Mouse (Mus musculus): ENCODE data around the gene Sars2. TPM values are rescaled to one million over a fixed set of nuclear protein-coding genes. Genes with fewer than 3 reads are reported as not detected.

The Sars2 gene
- total RNA-seq, 2 experiments from 2014 or later: 13.5 to 15.6 TPM

DNA sequence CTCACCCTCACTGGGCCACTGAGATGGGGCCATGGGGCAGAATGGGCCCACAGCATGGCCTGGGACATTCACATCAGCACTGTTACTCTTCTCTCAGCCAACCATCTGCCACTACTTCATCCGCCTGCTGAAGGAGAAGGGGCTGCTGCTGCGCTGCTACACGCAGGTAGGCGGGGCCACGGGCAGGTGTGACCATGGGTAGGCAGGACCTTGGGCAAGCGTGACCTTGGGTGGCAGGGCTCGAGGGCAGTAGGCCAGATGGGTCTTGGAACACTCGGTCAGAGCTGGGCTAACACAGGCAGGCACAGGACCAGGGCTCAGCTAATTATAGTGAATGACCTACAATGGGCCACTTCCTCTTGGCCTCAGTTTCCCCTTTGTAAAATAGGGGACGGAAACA is 37.0 kb downstream of the Sars2 start:
- DNase-seq: no peak

DNA sequence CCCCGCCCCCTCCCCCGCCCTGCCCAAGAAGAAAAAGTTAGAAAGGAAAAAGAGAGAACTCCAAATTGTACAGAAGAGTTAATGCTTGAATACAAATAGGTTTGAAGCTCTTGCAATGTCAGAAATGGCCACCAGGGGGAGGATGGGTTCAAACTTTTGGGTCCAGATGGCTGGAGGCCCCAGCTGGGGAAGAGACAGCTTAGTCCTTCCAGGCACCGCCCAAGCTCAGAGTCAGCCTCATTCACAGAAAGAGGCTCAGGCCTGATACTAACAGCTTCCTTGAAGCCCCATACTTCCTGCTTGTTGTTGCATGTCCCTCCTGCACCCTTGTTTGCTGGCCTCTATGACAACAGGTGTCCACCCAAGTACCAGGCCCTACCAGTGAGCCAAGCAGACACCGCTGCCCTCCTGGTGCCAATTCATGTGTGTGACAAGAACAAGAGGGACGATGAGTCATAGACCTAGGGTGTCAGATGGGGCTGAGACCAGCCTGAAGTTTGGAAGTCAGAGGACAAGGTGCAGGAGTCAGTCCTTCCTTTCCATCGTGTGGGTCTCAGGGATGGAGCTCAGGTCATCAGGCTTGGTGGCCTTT is 38.4 kb downstream of the Sars2 start:
- DNase-seq: peak; percentile 81

DNA sequence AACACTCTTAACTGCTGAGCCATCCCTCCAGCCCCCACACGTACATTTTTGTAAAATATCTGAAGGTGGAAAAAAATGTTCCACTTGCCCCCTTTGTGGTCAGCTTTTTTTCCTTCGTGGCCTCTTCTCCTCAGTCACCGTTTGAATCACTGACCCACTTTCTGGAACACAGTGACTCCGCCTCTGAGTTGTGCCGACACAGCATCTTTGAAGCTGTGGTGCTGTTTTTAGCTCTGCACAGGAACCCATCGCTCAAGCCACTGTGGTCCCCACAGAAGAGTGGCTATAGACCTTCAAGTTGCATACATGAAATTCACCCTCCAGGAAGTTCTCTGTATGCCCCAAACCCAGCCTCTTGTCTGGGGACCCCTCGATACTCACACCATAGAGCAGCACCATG is 39.1 kb downstream of the Sars2 start:
- no peak for DNase-seq

DNA sequence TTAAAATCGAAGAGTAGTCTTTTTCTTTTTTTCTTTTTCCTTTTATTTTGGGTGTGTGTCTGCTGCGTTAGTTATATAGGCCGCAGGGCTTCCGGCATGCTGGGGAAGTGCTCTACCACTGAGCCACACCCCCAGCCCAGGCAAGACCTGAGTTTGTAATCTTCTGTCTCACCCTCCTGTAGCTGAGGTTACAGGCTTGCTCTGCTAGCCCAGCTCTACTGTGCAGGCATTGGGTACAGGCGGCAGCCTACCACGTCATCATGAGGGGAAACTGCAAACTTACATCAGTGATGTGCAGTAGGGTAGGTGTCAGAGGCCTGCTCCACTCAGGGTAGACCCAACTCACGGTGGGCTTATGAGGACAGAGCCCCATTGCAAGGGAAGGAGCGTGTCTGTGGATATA is 39.5 kb downstream of the Sars2 start:
- no peak for DNase-seq

DNA sequence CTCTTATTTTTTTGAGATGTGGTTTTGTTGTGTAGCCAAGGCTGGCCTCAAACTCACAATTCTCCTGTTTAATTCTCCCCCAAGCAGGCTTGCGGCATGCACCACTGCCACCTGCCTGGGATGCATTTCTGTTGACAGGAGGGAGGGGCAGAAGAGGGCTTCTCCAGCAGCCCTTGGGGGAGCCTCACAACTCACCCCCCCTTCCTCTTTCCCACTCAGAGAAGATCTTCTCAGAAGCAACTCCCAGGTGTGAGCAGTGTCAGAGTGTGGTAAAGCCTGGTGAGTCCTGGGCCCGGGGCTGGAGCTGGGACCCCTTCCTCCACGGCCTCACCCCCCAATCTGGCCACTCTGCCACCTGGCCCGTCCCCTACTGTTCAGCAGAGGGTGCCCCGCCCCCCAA is 43.4 kb downstream of the Sars2 start:
- no peak for DNase-seq

DNA sequence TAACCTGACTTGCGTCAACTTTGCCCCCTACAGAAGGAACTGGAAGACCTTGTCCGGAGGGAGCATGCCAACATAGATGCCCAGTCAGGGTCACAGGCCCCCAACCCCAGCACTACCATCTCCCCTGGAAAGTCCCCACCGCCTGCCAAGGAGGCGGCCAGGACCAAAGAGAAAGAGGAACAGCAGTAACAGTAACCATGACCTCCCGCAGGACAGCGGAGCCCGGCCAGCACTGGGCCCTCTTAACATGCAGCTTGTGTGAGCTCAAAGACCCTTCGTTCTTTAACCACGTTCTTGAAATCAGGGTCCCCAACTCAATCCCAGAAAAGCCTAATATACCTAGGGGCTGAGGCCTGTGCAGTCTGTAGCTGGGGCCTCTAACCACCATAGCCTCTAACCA is 46.1 kb downstream of the Sars2 start:
- no peak for DNase-seq

DNA sequence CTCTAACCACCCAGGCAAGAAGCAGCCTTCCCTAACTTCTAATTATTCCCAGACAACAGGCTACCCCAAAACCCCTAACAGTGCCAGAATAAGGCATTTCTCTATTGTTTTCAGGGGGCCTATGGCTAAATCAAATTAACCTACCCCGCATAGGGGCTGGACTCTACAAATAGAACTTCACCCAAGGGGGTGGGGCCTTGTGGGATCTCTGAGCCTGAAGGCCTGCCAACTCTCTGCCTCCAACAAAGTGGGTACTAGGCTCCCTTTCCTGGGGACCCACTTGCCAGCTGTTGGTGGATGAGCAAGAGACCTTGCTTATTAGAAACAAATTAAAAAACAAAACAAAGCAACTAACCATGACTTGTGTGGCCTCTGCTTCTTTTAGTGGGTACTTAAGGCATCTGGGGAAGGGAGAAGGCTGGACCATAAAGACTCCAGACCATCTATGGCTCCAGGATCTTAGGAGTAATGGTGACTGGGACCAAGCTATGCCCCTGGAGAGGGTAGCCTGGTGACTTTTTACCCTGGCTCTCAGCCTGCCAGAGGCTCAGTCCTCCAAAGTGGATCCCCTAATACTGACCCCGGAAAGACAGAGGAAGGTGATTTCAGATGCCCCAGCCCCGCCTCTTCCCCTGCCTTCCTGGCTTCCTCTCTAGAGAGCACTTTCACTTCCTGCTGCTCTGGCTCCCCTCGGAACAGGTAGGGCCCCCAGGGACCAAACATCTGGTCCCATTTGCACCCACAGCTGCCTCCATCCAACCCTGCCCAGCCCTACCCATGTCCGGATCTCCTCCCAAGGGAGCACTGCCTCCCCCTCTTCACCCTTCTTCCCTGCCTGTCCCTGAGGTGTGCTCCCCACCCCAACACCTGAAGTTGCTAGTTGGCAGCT is 46.8 kb downstream of the Sars2 start, which contains the start of gene Rinl:
Gene Rinl, plus strand, starts transcription at position 663 of the 889 bp plus-strand sequence.
- DNase-seq: no peak

DNA sequence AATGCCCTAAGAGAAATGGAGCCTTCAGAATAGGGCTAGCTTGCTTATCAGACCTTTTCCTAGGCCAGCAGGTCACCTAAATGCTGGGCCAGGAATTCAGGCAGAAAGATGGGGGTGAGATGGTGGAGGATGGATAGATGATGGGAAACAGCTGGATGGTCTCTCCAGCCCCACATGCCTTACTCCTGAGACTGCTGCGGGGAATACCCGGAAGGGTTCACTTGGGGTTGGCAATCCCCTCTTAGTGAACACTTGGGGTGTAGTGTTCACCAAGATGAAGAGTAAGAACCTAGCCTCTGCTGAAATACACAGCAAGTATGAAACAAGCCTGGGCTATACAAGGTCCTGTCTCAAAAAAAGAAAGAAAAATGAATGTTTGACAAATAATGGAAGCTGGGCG is 47.4 kb downstream of the Sars2 start:
- no peak for DNase-seq

DNA sequence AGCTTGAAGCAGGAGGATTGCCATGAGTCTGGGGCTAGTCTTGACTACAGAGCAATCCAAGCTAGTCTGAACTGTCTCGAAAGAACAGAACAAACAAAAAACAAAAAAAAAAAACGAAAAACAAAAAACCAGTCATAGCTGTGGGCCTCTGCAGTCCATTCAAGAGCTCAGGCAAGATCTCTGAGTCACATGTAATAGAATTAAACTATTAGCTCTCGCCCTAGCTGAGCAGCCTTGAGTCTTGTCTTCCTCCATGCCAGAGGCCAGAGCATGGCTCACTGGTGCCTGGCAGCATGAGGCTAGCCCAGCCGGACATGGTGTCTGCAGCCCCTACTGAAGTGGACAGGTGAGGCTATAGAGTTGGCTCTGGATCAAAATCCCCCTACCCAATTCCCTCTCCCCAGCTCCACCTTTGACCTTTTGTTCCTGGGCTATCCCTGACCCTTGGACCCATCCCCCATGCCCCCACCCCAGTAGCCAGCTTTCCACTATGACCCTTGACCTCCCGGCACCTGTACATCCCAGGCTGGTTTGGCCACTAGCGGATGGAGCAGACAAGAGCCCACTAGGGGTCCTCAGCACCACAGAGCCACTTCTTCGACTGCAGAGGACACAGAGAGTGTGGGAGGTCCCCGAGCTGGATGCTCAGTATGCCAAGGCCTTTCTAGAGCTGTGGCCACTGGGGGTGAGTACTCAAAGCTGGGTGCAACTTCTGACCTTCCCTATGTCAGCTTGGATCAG is 48.4 kb downstream of the Sars2 start:
- no peak for DNase-seq

DNA sequence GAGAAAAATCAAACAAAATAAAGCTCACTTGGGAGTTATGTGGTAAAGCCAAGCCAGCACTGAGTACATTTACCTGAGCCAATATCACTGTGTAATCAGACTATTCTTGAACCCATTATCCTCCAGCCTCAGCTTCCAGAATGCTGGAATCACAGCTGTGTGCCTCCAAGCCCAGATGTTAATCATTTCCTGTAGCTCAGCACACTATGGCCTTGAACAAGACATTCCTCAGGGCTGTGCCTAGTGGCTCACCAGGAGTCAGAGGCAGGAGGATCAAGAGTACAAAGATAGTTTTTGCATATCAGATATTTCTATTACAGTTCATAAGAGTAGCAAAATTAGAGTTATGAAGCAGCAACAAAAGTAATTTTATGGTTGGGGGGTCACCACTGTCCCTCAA is 49.9 kb downstream of the Sars2 start:
- no peak for DNase-seq

DNA sequence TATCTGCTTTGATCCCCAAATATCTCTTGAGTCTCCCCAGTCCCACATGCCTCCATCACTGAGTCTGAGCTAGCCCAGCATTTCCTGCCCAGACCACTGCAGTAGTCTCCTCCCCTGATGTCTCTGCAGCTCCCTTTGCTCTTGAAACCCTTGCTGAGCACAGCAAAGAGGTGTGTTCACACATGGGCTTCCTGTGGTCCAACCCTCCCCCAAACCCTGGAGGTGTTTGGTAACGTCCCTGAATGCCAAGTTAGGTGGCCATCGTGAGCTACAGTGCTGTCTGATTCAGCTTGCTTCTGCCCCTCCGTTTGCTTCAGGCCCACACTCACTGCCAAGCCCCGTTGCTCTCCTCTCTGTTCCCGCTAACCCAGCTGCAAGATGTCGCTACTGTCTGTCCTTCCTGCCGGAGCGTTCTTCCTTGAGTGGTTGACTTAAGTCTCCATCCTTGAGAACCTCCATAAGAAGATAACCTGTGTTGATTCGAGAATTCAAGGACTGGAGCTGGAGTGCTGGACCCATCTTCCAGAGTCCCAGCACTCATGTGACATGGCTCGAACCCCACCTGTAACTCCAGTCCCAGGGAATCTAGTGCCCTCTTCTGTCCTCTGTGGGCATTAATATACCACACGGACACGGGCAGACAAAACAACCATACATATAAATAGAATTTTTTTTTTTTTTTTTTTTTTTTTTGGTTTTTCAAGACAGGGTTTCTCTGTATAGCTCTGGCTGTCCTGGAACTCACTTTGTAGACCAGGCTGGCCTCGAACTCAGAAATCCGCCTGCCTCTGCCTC is 50.8 kb downstream of the Sars2 start:
- no peak for DNase-seq

DNA sequence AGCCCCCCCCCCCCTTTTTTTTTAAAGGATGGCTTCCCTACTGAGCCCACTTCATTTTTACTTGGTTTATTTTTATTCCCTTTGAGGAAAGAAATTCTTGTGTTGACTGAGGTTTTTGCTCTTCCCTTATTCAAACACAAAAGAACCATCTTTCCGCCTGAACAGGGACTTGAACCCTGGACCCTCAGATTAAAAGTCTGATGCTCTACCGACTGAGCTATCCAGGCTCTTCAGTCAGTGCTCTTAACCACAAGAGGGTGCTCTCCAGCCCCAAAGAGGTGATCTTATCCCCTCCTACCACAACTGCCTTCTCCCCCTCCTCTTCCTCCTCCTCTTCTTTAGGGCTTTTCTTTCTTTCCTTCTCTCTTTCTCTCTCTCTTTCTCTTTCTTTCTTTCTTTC is 52.0 kb downstream of the Sars2 start:
- DNase-seq: no peak

DNA sequence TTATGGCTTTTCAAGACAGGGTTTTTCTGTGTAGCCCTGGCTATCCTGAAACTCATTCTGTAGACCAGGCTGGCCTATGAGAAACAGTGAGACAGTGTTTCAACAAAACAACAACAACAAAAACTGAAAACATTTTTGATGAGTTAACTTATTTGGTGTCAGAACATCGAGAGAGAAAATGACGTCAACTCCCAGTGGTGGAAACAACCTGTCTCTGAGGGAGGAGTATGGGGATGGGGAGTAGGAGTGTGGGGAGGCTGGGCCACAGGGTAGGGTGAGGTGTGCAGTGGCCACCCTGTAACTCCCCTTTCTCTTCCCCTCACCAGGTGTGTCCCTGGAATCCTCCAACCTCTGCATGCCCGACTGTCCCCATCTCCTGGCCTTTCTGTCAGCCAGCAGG is 52.7 kb downstream of the Sars2 start:
- DNase-seq: no peak

DNA sequence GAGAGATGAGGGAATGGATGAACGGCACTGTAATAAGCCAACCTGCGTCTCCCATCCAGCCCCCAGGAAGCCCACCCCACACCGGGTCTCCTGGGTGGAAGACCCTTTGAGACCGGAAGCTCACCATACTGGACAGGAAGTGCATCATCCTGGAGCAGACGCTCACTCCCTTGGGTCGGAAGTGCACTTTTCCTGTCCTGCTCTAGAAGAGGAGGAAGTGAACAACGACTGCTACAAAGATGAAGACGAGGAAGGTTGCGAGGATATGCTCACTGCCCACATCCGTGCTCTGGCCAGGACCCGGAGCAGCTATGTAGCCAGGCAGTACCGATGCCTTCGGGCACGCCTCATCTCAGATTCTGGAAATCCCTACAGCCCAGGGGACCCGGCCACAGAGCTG is 54.0 kb downstream of the Sars2 start:
- DNase-seq: no peak

DNA sequence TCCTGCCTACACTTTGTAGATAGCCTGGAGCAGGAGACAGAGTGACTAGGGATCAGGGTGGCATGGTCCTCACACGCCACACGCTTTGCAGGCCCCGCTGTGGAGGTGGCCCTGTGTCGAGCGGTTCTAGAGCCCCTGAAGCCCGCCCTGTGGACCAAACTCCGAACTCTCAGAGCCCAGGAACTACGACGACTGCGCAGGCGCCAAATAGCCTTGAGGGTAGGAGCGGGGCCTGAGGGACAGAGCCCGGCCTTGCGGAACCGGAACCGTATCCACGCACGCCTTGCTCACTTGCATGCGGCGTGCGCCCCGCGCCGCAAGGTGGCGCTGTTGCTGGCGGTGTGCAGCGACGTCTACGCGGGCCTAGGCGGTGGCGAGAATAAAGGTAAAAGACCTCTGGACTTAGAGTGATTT is 54.8 kb downstream of the Sars2 start:
- peak; percentile 79 for DNase-seq

DNA sequence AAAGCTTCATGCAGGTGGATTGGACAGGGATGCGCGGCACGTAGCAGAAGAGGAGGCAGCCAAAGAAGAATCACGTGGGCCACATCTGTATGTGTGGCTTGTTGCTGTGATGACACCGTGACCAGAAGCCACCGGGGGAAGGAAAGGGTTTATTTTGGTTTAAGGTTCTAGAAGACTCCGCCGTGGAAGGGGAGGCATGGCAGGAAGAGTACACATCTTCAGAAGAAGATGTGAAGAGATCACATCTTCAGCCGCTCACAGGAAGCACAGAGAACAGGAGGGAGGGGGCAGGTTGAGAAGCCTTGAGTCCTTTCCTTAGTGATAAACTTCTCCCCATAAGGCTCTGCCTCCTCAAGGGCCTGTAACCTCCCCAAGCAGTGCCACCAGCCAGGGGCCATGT is 58.2 kb downstream of the Sars2 start:
- no peak for DNase-seq

DNA sequence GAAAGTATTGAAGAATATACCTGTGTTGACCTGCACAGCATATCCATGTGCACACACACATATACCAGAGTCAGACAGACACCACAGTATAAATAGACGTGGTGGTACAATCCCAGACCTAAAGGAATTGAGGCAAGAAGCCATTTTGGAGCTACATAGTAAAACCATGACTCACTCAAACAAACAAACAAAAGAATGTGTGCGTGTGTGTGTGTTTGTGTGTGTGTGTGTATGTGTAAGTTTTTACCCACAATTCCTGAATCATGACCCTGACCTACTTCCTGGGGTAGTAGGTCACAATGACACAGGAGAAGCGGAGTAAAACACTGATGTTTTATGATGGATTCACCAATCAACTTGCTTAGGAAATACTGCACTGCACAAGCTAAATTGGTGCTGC is 59.7 kb downstream of the Sars2 start:
- DNase-seq: no peak

DNA sequence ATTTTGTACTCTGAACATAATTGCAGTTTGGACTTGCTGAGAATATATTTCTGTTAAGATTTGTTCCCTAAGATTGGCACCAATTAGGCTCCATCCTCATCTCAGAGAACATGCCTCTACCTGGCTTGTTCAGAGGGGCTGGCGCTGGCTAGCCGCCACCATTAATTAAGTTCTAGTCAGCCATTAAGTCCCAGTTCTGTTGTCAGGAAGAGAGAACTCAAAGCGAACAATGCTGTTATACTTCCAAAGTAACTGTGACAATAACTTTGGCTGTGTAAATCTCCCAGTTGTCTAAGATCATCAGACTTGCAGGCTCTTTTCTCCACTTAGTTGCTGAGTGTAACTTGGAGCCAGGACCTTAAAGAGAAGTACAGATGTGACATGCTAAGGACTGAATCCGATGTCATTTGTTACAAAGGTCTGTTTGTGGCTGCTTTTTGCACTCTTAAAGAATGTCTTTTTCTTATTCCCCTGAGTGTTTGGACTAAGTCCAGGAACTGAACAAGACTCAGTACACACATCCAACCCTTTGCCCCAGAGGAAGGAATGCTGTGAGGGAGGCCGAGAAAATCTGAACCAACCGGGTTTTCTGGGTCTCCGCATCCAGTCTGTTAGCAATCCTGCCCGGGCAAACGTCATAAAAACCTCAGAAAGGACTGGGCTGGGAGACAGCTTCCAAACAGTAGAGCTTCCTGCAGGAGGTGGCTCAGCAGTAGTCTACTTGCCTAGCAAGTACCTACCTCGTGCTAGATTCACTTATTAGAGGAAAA is 60.3 kb downstream of the Sars2 start:
- peak; percentile 46 for DNase-seq

DNA sequence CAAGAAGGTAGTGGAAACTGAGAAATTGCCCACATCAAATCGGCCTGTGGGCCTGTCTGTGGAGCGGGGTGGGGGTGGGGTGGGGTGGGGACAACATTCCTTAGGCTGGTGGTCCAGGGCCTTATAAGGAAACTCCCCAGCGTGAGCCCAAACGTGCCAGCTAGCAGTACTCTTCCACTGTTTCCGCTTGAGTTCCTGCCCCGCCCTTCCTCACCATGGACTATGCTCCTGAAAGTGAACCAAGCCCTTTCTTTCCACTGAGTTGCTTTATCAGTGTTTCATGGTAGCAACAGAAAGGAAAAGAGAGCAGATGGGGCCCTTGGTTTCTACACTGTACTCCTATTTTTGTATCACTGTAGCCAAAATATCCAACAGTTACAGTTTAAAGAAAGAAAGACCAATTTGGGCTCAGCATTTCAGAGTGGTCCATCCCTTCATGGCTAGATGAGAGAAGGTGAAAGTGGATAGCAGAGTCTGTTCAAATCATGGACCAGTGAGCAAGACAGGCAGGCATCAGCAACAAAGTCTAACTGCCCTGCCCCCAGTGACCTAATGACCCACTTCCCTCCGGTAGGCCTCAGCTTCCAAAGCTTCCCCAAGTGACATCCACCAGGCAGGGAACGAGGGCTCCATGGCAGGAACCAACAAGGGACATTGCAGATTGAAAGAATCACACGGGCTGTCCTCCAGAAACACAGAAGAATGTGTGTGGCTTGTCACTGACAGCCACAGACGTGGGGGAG is 61.2 kb downstream of the Sars2 start:
- no peak for DNase-seq
